Mouse (Mus musculus) heart, postnatal 25 days (tissue): ENCODE measurements around the gene Hmg20b. TPM values are rescaled to one million over a fixed set of nuclear protein-coding genes. Genes with fewer than 3 reads are reported as not detected.

Experiments used
- DNase-seq: peaks from one replicate; pipeline ENCODE4 v3.0.0; 2022; ENCODE audit warnings: low spot score
- intact Hi-C: fragments of 180-260 bp; cut with DNase I; formaldehyde crosslinking; loops from one replicate; pipeline ENCODE4 v1.15.1; 2025
- total RNA-seq, 2 experiments: library from RNA; stranded (reverse); gene quantifications; 2 replicates each; pipeline ENCODE4 v1.2.3; 2021

Hmg20b gene
- total RNA-seq, 2 experiments from 2014 or later, result 68.7 to 70.2 TPM

- no peak for DNase-seq
- intact Hi-C loops, result no loop called here
Measured at GRCm38 (mm10) chr10:81332277-81332676, 18.0 kb downstream of the Hmg20b start.

GRCm38 (mm10) chr10:81330007-81330406 lies 20.3 kb downstream of the Hmg20b start:
- DNase-seq, result peak; percentile 70
- intact Hi-C loops, result no loop called here

GRCm38 (mm10) chr10:81329194-81329975 lies 20.9 kb downstream of the Hmg20b start:
- no peak for DNase-seq
- intact Hi-C loops, result loop anchor here (2.0 kb wide), 1 partner anchor 75 kb away; no protein-coding TSS in a partner anchor

GRCm38 (mm10) chr10:81328386-81328785 lies 21.9 kb downstream of the Hmg20b start, which contains the start of gene Tbxa2r:
Tbxa2r (plus strand) TSS chr10:81328731.
- intact Hi-C loops, result loop anchor here (2.0 kb wide), 1 partner anchor 76 kb away; no protein-coding TSS in a partner anchor

GRCm38 (mm10) chr10:81327959-81328358 lies 22.3 kb downstream of the Hmg20b start:
- intact Hi-C loops, result loop anchor here (2.0 kb wide), 1 partner anchor 77 kb away; no protein-coding TSS in a partner anchor

More at GRCm38 (mm10) chr10:81328386-81328785, 21.9 kb downstream of the Hmg20b start, which contains the start of gene Tbxa2r:
- peak; percentile 73 for DNase-seq

GRCm38 (mm10) chr10:81326858-81327257 lies 23.4 kb downstream of the Hmg20b start:
- DNase-seq, result peak; percentile 62
- intact Hi-C loops, result no loop called here

More at GRCm38 (mm10) chr10:81327959-81328358, 22.3 kb downstream of the Hmg20b start:
- no peak for DNase-seq

GRCm38 (mm10) chr10:81325781-81326180 lies 24.5 kb downstream of the Hmg20b start:
- intact Hi-C loops, result no loop called here
- no peak for DNase-seq

- intact Hi-C loops, result no loop called here
- no peak for DNase-seq
Measured at GRCm38 (mm10) chr10:81325176-81325575, 25.1 kb downstream of the Hmg20b start.

GRCm38 (mm10) chr10:81323791-81324530 lies 26.3 kb downstream of the Hmg20b start:
- no peak for DNase-seq
- intact Hi-C loops, result loop anchor here (2.0 kb wide), 1 partner anchor 19 kb away; the partner anchor contains the start of gene Gipc3

GRCm38 (mm10) chr10:81323141-81323775 lies 27.0 kb downstream of the Hmg20b start:
- intact Hi-C loops, result loop anchor here (2.0 kb wide), 1 partner anchor 20 kb away; the partner anchor contains the start of gene Gipc3

GRCm38 (mm10) chr10:81322444-81322843 lies 27.8 kb downstream of the Hmg20b start:
- intact Hi-C loops, result loop anchor here (2.0 kb wide), 1 partner anchor 20 kb away; the partner anchor contains the start of gene Gipc3

More at GRCm38 (mm10) chr10:81323141-81323775, 27.0 kb downstream of the Hmg20b start:
- no peak for DNase-seq

GRCm38 (mm10) chr10:81321436-81321835 lies 28.8 kb downstream of the Hmg20b start:
- no peak for DNase-seq
- intact Hi-C loops, result loop anchor here (2.0 kb wide), 1 partner anchor 29 kb away; the partner anchor contains the start of gene Pip5k1c

More at GRCm38 (mm10) chr10:81322444-81322843, 27.8 kb downstream of the Hmg20b start:
- no peak for DNase-seq

- DNase-seq, result peak; percentile 100
- intact Hi-C loops, result loop anchor here (2.0 kb wide), 1 partner anchor 28 kb away; the partner anchor contains the start of gene Pip5k1c
Measured at GRCm38 (mm10) chr10:81320550-81321347, 29.5 kb downstream of the Hmg20b start, which contains the start of gene Cactin. Cactin (plus strand) TSS chr10:81321103.

GRCm38 (mm10) chr10:81319741-81320549 lies 30.3 kb downstream of the Hmg20b start:
- intact Hi-C loops, result loop anchor here (2.0 kb wide), 1 partner anchor 27 kb away; the partner anchor contains the start of gene Pip5k1c
- no peak for DNase-seq

GRCm38 (mm10) chr10:81319330-81319699 lies 31.0 kb downstream of the Hmg20b start:
- no peak for DNase-seq
- intact Hi-C loops, result no loop called here

- DNase-seq, result no peak
- intact Hi-C loops, result no loop called here
Measured at GRCm38 (mm10) chr10:81318589-81319329, 31.5 kb downstream of the Hmg20b start.

- no peak for DNase-seq
- intact Hi-C loops, result no loop called here
Measured at GRCm38 (mm10) chr10:81317273-81317672, 33.0 kb downstream of the Hmg20b start.
